Mouse (Mus musculus) cerebral cortex, adult 2 months (tissue): ENCODE data around the gene Olfr1308.

Experiments used
- WGBS: fragments of 180-500 bp; shearing (Covaris S2); methylation state at CpG from one replicate; pipeline ENCODE4 v1.1.7; 2018; 5-methylcytosine and 5-hydroxymethylcytosine counted together

The Olfr1308 gene

DNA sequence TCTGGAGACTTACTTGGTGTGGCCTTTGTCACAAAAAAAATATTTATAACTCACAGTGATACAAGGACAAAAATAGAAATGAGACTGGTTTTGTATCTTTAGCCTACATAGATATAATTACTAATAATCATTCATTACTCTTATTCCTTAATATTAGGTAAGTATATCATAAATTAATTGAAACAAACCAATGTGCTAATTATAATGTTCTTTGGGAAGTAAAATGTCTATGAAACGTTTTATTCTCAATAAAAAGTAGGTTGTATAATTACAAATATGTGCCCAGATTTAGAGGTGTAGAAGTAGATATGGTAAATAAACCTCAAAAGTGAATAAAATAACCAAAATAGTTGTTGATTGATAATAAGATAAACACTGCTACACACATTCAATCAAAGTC lies at the start of gene Olfr1308:
Gene Olfr1308 (minus strand): TSS at position 101 of the 400 bp plus-strand sequence.
- 59% methylated on average over 1 of the region's 1 CpGs for WGBS

DNA sequence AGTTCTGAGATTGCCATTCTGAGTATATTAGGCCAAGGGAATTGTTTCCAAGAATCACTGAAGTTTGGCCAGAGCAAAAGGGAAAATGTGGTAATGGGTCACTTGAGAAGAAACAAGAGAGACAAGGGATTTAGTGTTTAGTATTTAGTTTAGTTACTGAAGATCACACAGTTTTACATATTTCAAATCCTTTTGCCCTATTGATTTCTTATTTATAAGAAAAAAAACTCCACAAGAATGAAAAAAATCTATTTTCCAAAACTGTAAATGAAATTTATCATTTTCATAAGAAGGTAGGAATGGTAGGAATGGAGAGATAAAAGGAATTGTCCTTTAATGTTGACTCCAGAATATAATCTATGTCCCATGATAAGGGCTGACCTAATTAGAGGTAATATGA lies 47.9 kb upstream of the Olfr1308 start, which contains the start of gene Olfr1310:
Gene Olfr1310 (minus strand): TSS at position 101 of the 400 bp plus-strand sequence.

DNA sequence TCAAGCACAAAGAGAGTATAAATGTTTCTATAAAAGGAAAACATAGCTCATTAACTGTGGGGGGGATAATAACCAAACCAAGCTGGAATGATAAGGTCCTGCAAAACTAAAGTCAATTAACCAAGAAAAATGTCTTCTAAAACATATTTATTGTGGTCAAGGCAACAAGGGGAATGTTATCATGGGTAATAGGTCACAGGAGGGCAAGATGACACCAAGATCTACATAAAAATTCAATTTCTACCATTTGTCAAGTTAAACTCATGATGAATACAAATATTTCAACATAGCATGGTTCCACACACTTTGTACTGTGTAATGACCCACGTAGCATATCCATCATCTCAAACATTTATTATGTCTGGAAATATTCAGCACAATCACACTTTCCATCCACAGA lies 25.4 kb upstream of the Olfr1308 start, which contains the start of gene Olfr1309:
Gene Olfr1309 (minus strand): TSS at position 101 of the 400 bp plus-strand sequence.
- 75% methylated on average over 1 of the region's 1 CpGs for WGBS

GRCm38 (mm10) chr2:111949340-111949739 lies 15.4 kb downstream of the Olfr1308 start, which contains the start of gene Olfr1307:
Gene Olfr1307, minus strand, starts transcription at chr2:111949440.
- WGBS: 74% methylated on average over 1 of the region's 1 CpGs

DNA sequence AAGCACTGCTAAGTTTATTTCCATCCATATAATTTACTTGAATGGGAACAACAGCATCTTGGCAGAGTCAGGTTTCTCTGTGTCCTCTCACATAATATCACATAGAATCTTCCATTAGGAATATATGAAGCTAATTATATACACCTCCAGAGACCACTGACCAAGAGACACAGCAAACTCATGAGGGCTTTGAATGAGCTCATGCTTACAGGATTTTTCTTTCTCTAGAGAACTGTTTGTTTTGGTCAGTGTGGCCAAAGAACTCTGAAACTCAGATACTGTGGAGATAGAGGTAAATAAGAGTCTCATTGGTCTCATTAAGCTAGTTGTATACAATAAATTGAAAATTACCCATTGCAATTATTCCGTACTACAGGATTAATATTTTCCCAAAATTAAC lies 48.6 kb downstream of the Olfr1308 start, which contains the start of gene Olfr1306:
Gene Olfr1306 (minus strand): TSS at position 101 of the 400 bp plus-strand sequence.
- WGBS: 71% methylated on average over 1 of the region's 1 CpGs
